Mouse (Mus musculus) liver, embryonic 13.5 days (tissue): ENCODE data around the gene Zbtb33. TPM values are rescaled to one million over a fixed set of nuclear protein-coding genes. Genes with fewer than 3 reads are reported as not detected.

Experiments used
- ATAC-seq: fragments of 200-750 bp; cut with Nextera tagmentation; 2 replicates; pipeline ENCODE4 v1.8.0; 2017; ENCODE audit warnings: low read depth, mild to moderate bottlenecking, moderate number of reproducible peaks, moderate library complexity
- DNase-seq: peaks from one replicate; pipeline ENCODE4 v3.0.0; 2022
- H3K27ac ChIP-seq: fragments of 300-500 bp; sonication (generic); 2 replicates; pipeline ENCODE4 v1.5.1; 2015; ENCODE audit warnings: moderate library complexity, mild to moderate bottlenecking, inconsistent platforms
- H3K27me3 ChIP-seq: fragments of 300-500 bp; sonication (generic); 2 replicates; pipeline ENCODE4 v1.6.1; 2015; ENCODE audit warnings: mild to moderate bottlenecking, inconsistent platforms
- H3K36me3 ChIP-seq: fragments of 300-500 bp; sonication (generic); 2 replicates; pipeline ENCODE4 v1.6.1; 2015; ENCODE audit warnings: mild to moderate bottlenecking, inconsistent platforms
- H3K4me1 ChIP-seq: fragments of 300-500 bp; sonication (generic); replicated peaks from 2 replicates; pipeline ENCODE4 v1.6.1; 2015; ENCODE audit warnings: inconsistent platforms
- H3K4me2 ChIP-seq: fragments of 300-500 bp; sonication (generic); 2 replicates; pipeline ENCODE4 v1.6.1; 2015; ENCODE audit warnings: inconsistent platforms, mild to moderate bottlenecking, moderate library complexity
- H3K4me3 ChIP-seq: fragments of 300-500 bp; sonication (generic); replicated peaks from 2 replicates; pipeline ENCODE4 v1.5.1; 2015; ENCODE audit warnings: mild to moderate bottlenecking, inconsistent platforms
- H3K9ac ChIP-seq: fragments of 300-500 bp; sonication (generic); 2 replicates; pipeline ENCODE4 v1.6.1; 2015; ENCODE audit warnings: mild to moderate bottlenecking, inconsistent platforms
- H3K9me3 ChIP-seq: fragments of 300-500 bp; sonication (generic); replicated peaks from 2 replicates; pipeline ENCODE4 v1.6.1; 2016; ENCODE audit warnings: inconsistent platforms
- WGBS: fragments of 180-500 bp; shearing (Covaris S2); methylation state at CpG from one replicate; pipeline ENCODE4 v1.1.7; 2015; ENCODE audit not compliant: insufficient replicate concordance; 5-methylcytosine and 5-hydroxymethylcytosine counted together
- microRNA-seq: library from miRNA; unstranded; fragments of <30 nt; microRNA quantifications from one replicate; pipeline ENCODE4, GENCODE M21; 2016
- polyA plus RNA-seq: library from polyadenylated mRNA; unstranded; fragments of >200 nt; fragmentation: Nextera tagmentation; extraction: Ambion mirVana; gene quantifications from 2 replicates; pipeline ENCODE4 v1.2.1, GENCODE M21; 2015

Zbtb33 gene
- polyA plus RNA-seq, 1 experiment from 2014 or later: 0.97 TPM

DNA sequence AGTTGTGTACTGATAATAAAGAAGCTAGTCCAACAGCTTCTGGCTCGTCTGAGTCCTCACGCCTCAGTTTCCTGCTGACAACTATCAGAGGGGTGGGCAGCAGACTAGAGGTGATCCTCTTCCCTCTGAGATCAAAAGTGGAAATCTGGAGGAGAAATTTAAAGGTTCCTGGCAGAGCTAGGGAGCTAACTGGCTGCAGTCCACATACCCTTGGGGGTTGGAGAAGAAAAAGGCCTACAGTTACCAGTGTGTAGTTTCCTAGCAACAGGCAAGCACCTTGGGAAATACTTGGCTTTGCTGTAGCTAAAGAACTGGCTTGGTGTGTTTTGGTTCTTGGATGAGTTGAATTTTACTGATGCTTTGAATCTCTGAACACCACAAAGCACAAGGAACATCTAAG is 12.2 kb downstream of the Zbtb33 start:
- Histone ChIP-seq H3K4me3 (no peak overlapping the region), H3K9ac (no peak overlapping the region), H3K27me3 (no peaks in the 10 kb centered on the region), H3K9me3 (no peaks in the 10 kb centered on the region), H3K4me1 (no peaks in the 10 kb centered on the region), H3K36me3 (no peaks in the 10 kb centered on the region), H3K4me2 (no peak overlapping the region), H3K27ac (no peak overlapping the region)
- 33% methylated on average over 2 of the region's 2 CpGs for WGBS
- ATAC-seq (no peak), DNase-seq (no peak)

DNA sequence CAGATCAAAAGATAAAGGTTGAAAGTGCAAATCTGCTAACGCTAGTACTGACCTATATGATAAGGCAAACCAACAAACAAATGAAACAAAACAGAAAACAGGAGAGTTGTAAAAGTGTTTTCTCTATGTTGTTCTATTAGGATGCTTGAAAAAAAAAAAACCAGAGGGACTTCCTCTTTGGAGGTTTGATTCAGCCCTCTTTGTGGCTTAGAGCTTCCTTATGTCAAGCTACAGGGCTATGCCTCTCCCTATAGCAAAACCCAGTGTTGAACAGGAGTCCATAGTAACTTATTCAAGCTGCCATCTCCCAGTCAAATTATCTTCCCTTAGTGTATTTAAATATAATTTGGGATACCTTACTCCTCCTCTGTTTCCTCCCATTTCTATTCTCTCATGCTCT is 17.8 kb downstream of the Zbtb33 start:
- ATAC-seq (no peak), DNase-seq (no peak)
- Histone ChIP-seq H3K4me3 (no peak overlapping the region), H3K4me2 (no peak overlapping the region), H3K27me3 (no peaks in the 10 kb centered on the region), H3K9me3 (no peaks in the 10 kb centered on the region), H3K4me1 (no peaks in the 10 kb centered on the region), H3K9ac (no peak overlapping the region), H3K27ac (no peak overlapping the region), H3K36me3 (no peaks in the 10 kb centered on the region)
- 39% methylated on average over 1 of the region's 1 CpGs for WGBS

DNA sequence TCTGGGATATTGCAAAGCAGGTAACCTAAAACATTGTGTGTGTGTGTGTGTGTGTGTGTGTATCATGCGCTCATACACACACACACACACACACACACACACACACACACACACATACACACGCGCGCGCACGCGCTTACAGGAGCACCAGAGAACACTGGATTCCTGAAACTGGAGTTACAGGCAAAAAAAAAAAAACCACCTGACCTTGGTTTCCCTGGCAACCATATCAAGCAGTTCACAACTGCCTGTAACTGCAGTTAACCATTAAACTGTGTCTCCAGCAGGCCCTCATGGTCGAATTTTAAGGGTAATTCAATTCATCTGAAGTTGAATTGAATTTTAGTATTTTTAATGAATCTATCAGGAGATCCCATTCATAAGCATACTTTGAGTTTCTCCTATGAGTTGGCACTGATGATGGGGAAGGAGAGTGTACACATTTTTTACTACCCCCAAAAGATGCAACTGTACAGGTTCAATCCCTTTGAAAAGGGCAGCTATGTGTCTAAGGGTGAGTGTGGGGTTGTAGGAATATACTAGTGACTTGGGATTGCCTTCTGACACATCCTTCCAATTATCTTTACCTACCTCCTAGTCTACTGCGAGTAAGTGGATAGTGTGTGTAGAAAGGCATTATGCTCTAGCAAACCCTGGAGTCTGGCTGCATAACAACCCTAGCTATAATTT is 27.5 kb downstream of the Zbtb33 start:
- Histone ChIP-seq H3K4me3 (no peak overlapping the region), H3K27me3 (no peaks in the 10 kb centered on the region), H3K36me3 (no peaks in the 10 kb centered on the region), H3K27ac (no peak overlapping the region), H3K4me1 (no peaks in the 10 kb centered on the region), H3K9me3 (no peaks in the 10 kb centered on the region), H3K4me2 (no peak overlapping the region), H3K9ac (no peak overlapping the region)
- ATAC-seq (no peak), DNase-seq (no peak)
- WGBS: 81% methylated on average over 9 of the region's 9 CpGs

DNA sequence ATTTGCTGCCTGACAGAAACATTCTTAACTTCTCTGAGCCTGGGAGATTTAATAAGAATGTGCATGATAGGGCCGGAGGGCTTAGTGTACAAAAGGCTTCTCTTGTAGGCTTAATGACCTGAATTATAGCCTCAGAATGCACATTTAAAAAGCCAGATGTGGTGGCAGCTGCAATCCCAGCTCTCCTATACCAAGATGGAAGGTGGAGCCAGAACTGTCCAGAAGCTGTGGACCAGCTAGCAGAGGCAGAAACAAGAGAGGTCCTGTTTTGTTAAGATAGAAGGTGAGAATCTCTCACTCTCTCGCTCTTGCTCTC is 28.0 kb downstream of the Zbtb33 start:
- 84% methylated on average over 2 of the region's 2 CpGs for WGBS
- DNase-seq: no peak
- ATAC-seq: no peak
- Histone ChIP-seq H3K4me3 (no peak overlapping the region), H3K9me3 (no peaks in the 10 kb centered on the region), H3K4me2 (no peak overlapping the region), H3K4me1 (no peaks in the 10 kb centered on the region), H3K27me3 (no peaks in the 10 kb centered on the region), H3K36me3 (no peaks in the 10 kb centered on the region), H3K27ac (no peak overlapping the region), H3K9ac (no peak overlapping the region)

DNA sequence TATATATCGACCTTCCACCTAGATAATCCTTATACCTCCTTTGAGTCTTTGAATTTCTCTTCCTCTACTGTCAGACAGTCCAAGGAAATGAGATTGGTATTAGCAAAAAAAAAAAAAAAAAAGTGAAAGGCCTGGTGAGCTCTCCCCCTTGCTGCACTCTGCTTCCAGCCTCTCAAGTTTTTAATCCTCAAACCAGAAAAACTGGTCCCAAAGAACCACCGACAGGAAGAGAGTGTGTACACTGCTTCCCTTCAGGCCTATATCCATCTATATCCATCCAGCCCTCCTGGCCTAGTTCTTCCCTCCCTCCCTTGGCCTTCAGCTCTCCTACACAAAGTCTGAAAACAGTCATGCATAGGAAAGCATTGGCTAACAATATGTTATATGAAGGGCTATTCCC is 33.2 kb downstream of the Zbtb33 start:
- no peak for ATAC-seq
- H3K9ac ChIP-seq: no peak overlapping the region

DNA sequence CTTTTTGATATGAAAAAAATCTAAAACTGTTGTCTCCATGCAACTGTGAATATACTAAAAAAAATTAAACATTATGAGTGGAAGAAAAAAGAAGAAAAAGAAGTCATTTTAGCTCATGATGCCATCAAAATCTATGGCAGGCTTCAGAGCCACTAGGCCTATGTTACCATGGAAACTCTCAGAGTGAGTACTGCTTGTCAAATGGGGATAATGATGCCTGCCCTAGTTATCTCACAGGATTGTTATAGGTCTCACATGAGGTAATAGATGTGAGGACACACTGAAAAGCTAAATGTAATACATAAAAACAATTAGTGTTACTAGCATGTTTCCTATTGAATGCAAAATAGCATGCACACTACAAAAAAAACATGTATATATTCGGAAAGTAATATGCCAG is 40.3 kb downstream of the Zbtb33 start:
- Histone ChIP-seq H3K9me3 (no peaks in the 10 kb centered on the region), H3K4me1 (no peaks in the 10 kb centered on the region), H3K36me3 (no peaks in the 10 kb centered on the region), H3K27me3 (no peaks in the 10 kb centered on the region), H3K4me3 (no peak overlapping the region), H3K9ac (no peak overlapping the region), H3K4me2 (no peak overlapping the region), H3K27ac (no peak overlapping the region)
- no peak for ATAC-seq
- 54% methylated on average over 1 of the region's 1 CpGs for WGBS
- DNase-seq: no peak

More for the DNA sequence above, 33.2 kb downstream of the Zbtb33 start:
- Histone ChIP-seq H3K27me3 (no peaks in the 10 kb centered on the region), H3K4me3 (no peak overlapping the region), H3K9me3 (no peaks in the 10 kb centered on the region), H3K4me1 (no peaks in the 10 kb centered on the region), H3K27ac (no peak overlapping the region), H3K4me2 (no peak overlapping the region), H3K36me3 (no peaks in the 10 kb centered on the region)
- DNase-seq: no peak
- 50% methylated on average over 2 of the region's 2 CpGs for WGBS

DNA sequence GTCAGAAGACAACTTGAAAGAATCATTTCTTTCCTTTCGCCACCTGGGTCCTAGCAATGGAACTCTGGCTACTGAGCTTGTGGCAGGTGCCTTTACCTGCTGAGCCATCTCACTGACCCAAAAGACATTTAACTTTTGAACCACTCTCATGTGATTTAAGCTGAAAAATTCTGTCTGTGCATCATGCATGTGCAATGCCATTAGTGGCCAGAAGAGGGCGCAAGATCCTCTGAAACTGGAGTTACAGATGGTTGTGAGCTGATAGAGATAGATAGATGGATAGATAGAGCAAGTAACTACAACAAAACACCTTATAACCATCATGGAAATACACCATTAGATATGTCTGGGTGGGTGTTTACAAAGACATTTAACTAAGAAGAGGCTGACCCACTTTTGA is 48.1 kb downstream of the Zbtb33 start:
- H3K4me1 ChIP-seq: no peaks in the 10 kb centered on the region
- WGBS: 28% methylated on average over 2 of the region's 2 CpGs
- H3K27ac ChIP-seq: no peak overlapping the region
- ATAC-seq: no peak
- H3K36me3 ChIP-seq: no peaks in the 10 kb centered on the region
- H3K9ac ChIP-seq: no peak overlapping the region
- H3K27me3 ChIP-seq: no peaks in the 10 kb centered on the region
- no peak overlapping the region for H3K4me3 ChIP-seq
- no peak for DNase-seq
- no peaks in the 10 kb centered on the region for H3K9me3 ChIP-seq
- no peak overlapping the region for H3K4me2 ChIP-seq

Small RNAs within 50 kb of the gene (microRNA-seq; reads per million reads assigned to microRNA genes)
- 1.2 reads per million for gene Mir3110

Other genes starting within 250 kb of the Zbtb33 start
- not detected in 2 replicates for gene Btg1-ps1, start 171.0 kb upstream of the Zbtb33 start, polyA plus RNA-seq
- not detected in 2 replicates for gene Btg1-ps2, start 146.7 kb upstream of the Zbtb33 start, polyA plus RNA-seq
- not detected in 2 replicates for gene Rhox10, start 123.3 kb upstream of the Zbtb33 start, polyA plus RNA-seq
- not detected in 2 replicates for gene Rhox11, start 104.7 kb upstream of the Zbtb33 start, polyA plus RNA-seq
- not detected in 2 replicates for gene Rhox12, start 78.9 kb upstream of the Zbtb33 start, polyA plus RNA-seq
- not detected in 2 replicates for gene Rhox13, start 68.6 kb upstream of the Zbtb33 start, polyA plus RNA-seq
- gene Tmem255a, start 62.6 kb downstream of the Zbtb33 start, polyA plus RNA-seq: 2.0 and 3.1 TPM in 2 replicates
- 0.07 and 0.14 TPM in 2 replicates for gene Atp1b4, start 126.4 kb downstream of the Zbtb33 start, polyA plus RNA-seq